Mouse (Mus musculus): Measurements from ENCODE around the gene Rasgrp1.

DNA sequence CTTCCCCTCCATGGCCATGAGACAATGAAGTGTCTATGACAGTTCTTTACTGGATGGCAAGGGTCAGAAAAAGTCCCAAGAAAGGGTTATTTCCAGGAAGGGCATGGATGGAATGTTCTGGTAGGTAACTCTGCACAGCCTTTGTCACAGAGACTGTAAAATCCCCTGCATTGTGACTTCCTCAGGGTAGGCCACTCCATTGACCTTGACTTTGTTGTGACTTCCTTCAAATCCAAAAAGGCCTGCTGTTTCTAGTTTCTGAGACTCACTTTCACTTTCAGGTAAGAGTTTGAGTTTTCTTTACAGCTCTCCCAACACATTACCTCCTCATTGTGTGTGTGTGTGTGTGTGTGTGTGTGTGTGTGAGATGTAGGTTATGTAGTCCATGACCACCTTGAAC lies 15.1 kb upstream of the Rasgrp1 start:
- TF ChIP-seq CTCF (IDR thresholded peaks at IDR 0.05; ENCODE audit: borderline replicate concordance, insufficient read depth, low read length) (no peak), POLR2A (IDR thresholded peaks at IDR 0.05; ENCODE audit: low read depth, low read length) (no peak)

Measured in embryonic fibroblast, embryonic 13.5 days (primary cell).